8 mouse cellular contexts compared by ENCODE assay signal in the genomic region with DNA sequence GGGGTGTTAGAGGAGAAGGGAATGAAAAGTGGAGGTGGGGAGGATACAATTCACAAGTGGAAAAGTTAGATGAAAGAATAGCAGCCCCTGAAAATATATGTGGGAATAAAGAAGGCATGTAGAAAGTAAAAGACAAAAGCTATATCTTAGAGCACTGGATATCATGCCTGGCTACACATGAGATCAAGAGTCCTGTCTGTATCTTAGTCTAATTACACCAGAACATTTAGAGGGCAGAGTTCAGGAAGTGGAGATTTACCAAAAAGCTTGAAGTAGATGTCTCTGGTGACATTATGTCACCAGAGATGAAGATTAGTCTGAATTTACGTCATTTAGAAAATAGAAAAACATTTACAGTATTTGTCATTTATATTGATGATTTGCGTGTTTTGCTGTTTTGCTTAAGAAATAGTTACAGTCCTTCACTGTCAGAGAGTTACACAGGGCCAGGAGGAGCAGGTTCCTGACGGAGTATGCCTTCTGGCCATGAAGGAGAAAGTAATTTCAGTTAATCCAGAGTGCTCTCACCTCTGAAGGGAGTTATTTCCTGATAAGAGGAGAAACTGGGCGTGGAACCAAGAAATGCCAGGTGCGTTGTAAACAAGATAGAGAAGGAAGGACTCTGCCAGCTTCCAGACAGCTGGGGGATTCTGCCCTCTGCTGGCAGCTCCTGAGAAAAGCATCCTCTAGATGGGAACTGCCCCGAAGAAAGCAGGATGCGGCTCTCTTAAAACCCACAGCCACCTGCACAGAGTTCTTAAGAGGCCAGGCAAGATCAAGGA.
DNase-seq lines count a peak whose midpoint lies in the region; ATAC-seq lines count a peak whose summit lies in the region.

No protein-coding gene starts in this region.

- H3K36me3 ChIP-seq in heart, embryonic 11.5 days (ENCODE audit: control insufficient read depth, insufficient read depth, low read length): no peaks in the 10 kb centered on the region
- no peaks in the 10 kb centered on the region for H3K36me3 ChIP-seq in liver, embryonic 13.5 days
- peaks cover 31% of the 10 kb centered on the region for H3K36me3 ChIP-seq in neural tube, embryonic 13.5 days

- H3K4me1 ChIP-seq in heart, embryonic 11.5 days (ENCODE audit: control insufficient read depth, insufficient read depth, low read length): no peaks in the 10 kb centered on the region
- H3K4me1 ChIP-seq in liver, embryonic 13.5 days (replicated peaks): peaks cover 3% of the 10 kb centered on the region; the same call in 1 of the 2 replicates
- H3K4me1 ChIP-seq in neural tube, embryonic 13.5 days (replicated peaks): no peaks in the 10 kb centered on the region

- DNase-seq in heart, adult 18-20 months: peak; percentile 46 to 59
- DNase-seq in cerebellum, postnatal 4 days (ENCODE audit: low spot score in 2 of 2): peak; percentile 42 to 68
- DNase-seq in heart, adult 8-10 months (ENCODE audit: low spot score): peak; percentile 8
- peak; percentile 79 for DNase-seq in kidney, adult 9 months
- peak; percentile 43 for DNase-seq in liver, embryonic 13.5 days
- peak; percentile 74 for DNase-seq in testis, postnatal 10 days (ENCODE audit: low spot score)

- ATAC-seq in heart, embryonic 11.5 days (replicated peaks; ENCODE audit: insufficient number of reproducible peaks, low FRiP score, low TSS enrichment): no peak
- ATAC-seq in liver, embryonic 13.5 days (ENCODE audit: low read depth): peak; percentile 90
- peak; percentile 47; the same call in 1 of the 2 replicates for ATAC-seq in neural tube, embryonic 13.5 days (ENCODE audit: low read depth)

- H3K4me3 ChIP-seq in heart, embryonic 11.5 days (ENCODE audit: low read depth, low read length): no peak overlapping the region
- no peak overlapping the region for H3K4me3 ChIP-seq in liver, embryonic 13.5 days (replicated peaks)
- H3K4me3 ChIP-seq in neural tube, embryonic 13.5 days: no peak overlapping the region

- no peak overlapping the region for H3K9ac ChIP-seq in heart, embryonic 11.5 days (ENCODE audit: low read depth, low read length)
- H3K9ac ChIP-seq in liver, embryonic 13.5 days: no peak overlapping the region
- no peak overlapping the region for H3K9ac ChIP-seq in neural tube, embryonic 13.5 days

- no peak overlapping the region for H3K27ac ChIP-seq in heart, embryonic 11.5 days (ENCODE audit: low read depth, low read length)
- no peak overlapping the region for H3K27ac ChIP-seq in liver, embryonic 13.5 days
- H3K27ac ChIP-seq in neural tube, embryonic 13.5 days (replicated peaks): no peak overlapping the region

- WGBS in heart, embryonic 11.5 days (ENCODE audit: insufficient replicate concordance): 29% methylated on average over 7 of the region's 7 CpGs
- 22% methylated on average over 7 of the region's 7 CpGs for WGBS in liver, embryonic 13.5 days (ENCODE audit: insufficient replicate concordance)
- 41% methylated on average over 7 of the region's 7 CpGs for WGBS in neural tube, embryonic 13.5 days

- no peak overlapping the region for H3K4me2 ChIP-seq in heart, embryonic 11.5 days
- H3K4me2 ChIP-seq in liver, embryonic 13.5 days: no peak overlapping the region
- H3K4me2 ChIP-seq in neural tube, embryonic 13.5 days: no peak overlapping the region

- no peaks in the 10 kb centered on the region for H3K27me3 ChIP-seq in heart, embryonic 11.5 days (ENCODE audit: control insufficient read depth, insufficient read depth, low read length)
- no peaks in the 10 kb centered on the region for H3K27me3 ChIP-seq in liver, embryonic 13.5 days
- no peaks in the 10 kb centered on the region for H3K27me3 ChIP-seq in neural tube, embryonic 13.5 days

- no peaks in the 10 kb centered on the region for H3K9me3 ChIP-seq in heart, embryonic 11.5 days (replicated peaks; ENCODE audit: control insufficient read depth, low read length)
- H3K9me3 ChIP-seq in liver, embryonic 13.5 days (replicated peaks): no peaks in the 10 kb centered on the region
- no peaks in the 10 kb centered on the region for H3K9me3 ChIP-seq in neural tube, embryonic 13.5 days

Comparison
In these comparisons a context has a peak if more than half of its experiments do, and no peak if none do; other contexts are left out.
1. DNase-seq: peak in every context shown above with its lines; median percentile 79 in kidney, adult 9 months; 74 in testis, postnatal 10 days; 55 in cerebellum, postnatal 4 days; 52 in heart, adult 18-20 months; 43 in liver, embryonic 13.5 days; 8 in heart, adult 8-10 months.